Mouse (Mus musculus): ENCODE results near the gene Gpn2.

The Gpn2 gene

DNA sequence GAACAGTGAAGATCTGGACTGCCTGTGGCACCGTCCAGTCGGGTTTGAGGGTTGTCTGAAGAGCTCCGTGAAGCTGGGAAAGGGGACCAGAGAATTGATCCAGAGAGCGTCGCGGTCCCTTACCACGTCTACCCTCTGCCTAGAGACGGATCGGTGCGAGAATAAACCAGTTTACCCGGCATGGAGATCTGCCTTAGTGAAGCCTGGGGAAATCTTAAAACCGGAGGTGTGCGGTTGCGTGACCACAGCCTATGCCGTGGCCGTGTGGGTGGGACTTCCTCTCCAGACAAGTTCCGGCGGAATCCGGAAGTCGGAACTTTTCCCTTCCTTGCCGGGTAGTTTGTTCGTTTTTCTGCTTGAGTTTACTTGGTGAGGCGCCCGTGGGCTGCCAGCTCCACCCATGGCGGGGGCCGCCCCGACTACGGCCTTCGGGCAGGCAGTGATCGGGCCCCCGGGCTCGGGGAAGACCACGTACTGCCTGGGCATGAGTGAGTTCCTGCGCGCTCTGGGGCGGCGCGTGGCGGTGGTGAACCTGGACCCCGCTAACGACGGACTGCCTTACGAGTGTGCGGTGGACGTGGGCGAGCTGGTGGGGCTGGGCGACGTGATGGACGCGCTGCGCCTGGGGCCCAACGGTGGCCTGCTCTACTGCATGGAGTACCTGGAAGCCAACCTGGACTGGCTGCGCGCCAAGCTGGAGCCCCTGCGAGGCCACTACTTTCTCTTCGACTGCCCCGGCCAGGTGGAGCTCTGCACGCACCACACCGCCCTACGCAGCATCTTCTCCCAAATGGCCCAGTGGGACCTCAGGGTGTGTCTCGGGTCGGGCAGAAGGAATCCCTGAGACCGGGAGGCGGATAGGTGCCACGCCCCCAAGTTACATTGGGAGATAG, at the start of gene Gpn2:
Gpn2 (plus strand) TSS at position 304 of the 893 bp plus-strand sequence.
- DNase-seq: peak; percentile 80 to 84

DNA sequence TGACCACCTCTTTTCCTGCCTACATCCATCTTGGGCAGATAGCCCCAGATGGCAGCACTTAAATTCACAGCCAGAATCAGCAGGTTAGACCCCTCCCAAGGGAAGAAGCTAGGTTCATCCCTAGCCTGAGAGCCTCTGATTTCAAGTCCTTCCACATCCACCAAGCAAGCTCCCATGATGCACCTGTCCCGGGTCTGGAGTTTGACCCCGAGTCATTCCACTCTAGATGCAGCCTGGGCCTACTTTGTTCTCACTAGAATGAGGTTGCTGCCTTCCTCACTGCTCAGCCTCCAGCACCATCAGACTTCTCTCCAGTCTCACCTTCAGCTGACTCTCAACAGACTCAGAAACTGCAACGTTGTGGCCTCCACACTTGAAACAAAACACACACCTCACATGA, 48.1 kb upstream of the Gpn2 start:
- no peak for DNase-seq

DNA sequence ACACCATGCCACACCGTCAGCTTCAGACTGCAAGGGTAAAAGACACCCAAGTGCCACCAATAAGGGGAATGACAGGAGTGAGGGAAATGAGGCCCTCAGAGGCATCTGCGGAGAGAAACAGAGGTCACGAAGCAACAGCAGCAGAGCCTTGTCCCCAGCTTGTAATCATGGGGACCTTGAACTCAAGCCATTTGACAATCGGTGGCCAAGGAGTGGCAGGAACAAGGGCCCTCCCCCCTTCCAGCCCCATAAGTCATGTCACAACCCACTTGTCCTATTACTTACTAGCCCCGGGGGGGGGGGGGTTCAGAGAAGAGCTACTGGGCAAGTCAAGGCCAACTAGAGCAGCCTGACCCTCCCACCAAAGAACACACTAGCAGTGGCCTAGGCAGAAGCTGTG, 47.5 kb upstream of the Gpn2 start:
- no peak for DNase-seq

DNA sequence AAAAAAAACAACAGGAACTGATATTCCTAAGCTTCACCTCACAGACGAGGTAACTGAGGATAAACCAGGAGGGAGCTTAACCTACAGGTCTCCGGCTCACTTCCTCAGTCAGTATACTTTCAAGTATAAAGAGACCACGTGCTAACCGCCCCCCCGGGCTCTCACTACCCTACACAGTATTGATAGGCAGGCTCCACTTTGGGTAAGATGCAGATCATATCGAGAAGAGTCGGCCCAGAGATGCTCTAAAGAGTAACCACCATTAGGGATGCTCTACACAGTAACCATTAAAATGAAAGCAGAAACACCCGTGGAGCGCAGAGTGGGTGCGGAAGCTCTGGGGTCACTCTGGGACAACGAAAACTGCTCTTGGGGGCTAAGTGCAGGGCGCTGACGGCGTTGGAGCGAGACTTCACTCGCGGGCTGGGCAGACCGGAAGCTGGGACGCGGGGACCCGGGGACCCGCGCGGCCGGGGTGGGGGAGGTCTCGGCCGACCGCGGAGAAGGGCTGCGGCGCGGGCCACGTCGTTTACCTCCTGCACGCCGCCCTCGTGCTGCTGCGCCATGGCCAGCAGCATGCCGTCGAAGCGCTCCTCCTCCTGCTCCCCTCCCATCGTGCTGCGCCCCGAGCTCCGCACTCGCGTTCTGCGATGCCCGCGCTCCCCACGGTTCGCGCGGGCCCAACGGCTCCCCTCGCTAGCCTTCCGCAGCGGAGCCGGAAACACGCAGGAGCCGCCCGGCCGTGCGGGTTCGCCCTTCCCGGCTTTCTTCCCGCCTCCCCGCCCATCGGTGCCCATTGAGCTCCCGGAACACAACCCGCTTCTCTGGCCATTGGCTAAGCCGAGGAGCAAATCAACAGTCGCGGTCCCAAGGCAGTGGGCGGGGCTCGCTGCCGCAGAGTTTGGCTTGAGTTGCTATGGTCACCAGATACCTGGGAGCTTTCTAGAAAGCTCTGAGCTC, 38.6 kb upstream of the Gpn2 start, which contains the start of gene Nudc:
Nudc (minus strand) TSS at position 725 of the 960 bp plus-strand sequence.
- DNase-seq: peak; percentile 93 to 96

- no peak for DNase-seq
Measured at GRCm38 (mm10) chr4:133552029-133552428, 32.1 kb upstream of the Gpn2 start.

DNA sequence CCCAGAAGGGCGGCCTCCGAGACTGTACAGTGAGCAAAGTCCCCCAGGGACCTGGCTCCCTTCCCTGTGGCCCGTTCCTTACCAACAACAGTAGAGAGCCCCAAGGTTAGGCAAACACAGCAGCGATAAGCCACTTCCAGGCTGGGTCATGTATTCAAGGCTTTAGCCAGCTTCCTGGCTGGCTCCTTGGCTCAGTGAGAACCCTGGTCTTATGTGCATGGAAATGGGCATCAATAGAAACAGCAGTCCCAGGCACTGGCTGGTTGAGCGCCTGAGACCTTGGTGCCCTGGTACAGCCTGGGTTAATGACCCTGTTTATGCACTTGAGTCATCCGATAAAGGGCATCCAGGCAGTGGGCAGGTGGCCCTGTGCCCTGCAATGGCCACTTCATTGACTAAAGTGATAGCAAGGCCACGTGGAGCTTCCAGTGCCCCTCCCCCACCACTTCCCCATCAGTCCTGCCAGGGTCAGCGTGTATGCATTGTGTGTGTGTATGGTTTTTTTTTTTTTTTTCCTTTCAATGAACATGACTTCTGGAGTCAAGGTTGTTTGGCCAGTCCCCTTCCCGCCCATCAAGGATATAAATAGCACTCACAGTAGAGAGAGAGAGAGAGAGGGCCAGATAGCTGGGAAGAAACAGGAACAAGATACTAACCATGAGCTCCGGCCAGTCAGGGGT, 31.3 kb upstream of the Gpn2 start, which contains the start of gene Nr0b2:
Nr0b2 (plus strand) TSS at position 609 of the 680 bp plus-strand sequence.
- DNase-seq: no peak

DNA sequence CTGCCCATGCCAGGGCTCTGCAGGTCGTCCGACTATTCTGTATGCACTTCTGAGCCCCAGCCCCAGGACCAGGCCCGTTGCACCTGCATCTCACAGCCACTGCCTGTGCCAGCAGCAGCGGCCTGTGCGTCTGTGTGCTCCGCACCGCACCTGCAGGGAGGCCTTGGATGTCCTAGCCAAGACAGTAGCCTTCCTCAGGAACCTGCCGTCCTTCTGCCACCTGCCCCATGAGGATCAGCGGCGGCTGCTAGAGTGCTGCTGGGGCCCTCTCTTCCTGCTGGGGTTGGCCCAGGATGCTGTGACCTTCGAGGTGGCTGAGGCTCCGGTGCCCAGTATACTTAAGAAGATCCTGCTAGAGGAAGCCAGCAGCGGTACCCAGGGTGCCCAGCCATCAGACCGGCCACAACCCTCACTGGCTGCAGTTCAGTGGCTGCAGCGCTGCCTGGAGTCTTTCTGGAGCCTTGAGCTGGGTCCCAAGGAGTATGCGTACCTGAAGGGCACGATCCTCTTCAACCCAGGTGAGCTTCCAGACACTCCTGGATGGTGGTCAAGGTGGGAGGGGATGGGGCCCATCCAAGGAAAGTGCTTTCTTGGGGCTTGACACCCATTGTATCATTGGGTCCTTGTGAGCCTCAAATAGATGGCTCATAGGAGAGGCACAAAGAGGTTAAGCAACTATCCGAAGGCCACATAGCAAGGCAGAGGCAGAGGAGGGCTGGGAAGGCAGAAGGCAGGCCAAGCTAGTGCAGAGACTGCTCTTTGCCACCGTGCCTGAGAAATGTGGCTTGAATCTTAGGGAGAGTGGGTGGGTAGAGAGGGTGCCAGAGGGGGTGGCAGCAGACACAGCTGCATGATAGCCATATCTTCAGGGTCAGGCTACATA, 30.5 kb upstream of the Gpn2 start:
- no peak for DNase-seq

DNA sequence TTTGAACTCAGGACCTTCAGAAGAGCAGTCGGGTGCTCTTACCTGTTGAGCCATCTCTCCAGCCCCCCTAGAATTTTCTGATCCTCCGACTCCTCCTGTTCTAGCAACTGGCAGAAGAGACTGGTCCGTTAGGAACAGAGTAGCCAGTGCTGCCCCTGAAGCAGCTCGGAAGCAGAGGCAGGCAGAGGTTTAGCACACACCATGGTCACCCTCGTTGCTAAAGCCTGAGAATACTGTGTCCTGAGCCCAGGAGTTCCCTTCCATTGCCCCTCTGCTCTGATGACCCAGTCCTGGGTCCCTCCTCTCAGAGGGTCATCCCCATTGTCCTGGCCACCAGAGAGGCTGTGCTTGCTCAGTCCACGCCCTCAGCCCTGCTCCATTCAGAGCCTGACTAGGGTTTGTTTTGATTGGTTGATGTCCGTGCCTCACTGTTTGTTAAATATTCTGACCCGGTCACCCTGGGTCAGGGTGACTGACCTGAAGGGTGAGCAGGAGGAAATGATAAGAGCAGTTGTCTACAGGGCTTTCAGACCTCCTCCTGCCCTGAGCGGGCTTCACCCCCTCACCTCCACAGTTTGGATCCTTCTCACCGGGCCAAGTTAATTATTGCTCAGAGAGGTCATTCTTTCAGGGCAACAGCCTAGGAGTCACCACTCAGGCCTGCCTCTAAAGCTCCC, 27.0 kb upstream of the Gpn2 start:
- DNase-seq: no peak

GRCm38 (mm10) chr4:133559846-133560245, 24.3 kb upstream of the Gpn2 start:
- DNase-seq: no peak

GRCm38 (mm10) chr4:133561622-133562021, 22.5 kb upstream of the Gpn2 start:
- no peak for DNase-seq

GRCm38 (mm10) chr4:133563123-133563571, 21.0 kb upstream of the Gpn2 start:
- DNase-seq: no peak

DNA sequence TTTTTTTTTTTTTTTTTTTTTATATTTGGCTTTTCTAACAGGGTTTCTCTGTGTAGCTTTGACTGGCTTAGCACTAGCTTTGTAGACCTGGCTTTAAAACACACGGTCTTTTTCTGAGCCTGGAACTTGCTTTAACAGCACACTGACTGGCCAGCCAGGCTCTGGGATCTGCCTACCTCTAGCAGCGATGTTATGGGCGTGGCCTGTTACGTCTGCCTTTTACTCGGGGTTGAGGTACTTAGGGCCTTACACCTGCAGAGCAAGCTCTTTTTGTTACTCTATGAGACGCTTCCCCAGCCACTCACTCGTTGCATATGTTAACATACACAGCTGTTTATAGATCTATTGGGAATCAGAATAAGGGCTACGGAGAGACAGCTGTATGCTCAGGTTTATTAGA, 16.9 kb upstream of the Gpn2 start:
- no peak for DNase-seq

DNA sequence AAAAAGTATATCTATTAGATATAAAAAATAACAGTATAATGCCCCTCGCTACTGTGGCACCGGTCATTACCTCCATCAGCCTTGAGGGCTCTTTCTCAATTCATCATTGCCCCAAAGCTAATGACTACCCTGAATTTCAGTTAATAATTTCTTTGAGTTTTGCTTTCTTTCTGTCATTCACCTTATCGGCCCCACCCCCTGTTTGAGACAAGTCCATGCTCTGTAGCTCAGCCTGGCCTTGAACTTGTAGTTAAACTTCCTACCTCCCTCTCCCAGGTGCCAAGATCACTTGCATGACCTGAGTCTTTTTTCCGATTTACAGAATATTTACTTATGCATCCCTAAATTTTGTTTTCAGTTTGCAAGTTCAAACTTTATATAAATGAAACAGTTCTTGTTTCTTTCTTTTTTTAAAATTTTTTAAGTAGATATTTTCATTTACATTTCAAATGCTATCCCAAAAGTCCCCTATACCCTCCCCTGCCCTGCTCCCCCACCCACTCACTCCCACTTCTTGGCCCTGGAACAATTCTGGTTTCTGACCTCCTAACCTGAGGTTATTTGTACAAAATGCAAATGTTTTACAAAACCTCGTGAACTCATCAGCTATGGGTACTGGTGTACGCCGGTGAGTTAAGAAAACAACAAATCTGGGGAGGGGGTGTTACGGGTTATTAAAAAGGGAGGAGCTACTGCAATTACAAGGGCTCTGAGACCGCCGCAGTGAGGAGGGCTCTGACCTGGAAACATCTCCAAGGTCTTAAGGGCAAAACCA, 14.7 kb upstream of the Gpn2 start:
- no peak for DNase-seq

DNA sequence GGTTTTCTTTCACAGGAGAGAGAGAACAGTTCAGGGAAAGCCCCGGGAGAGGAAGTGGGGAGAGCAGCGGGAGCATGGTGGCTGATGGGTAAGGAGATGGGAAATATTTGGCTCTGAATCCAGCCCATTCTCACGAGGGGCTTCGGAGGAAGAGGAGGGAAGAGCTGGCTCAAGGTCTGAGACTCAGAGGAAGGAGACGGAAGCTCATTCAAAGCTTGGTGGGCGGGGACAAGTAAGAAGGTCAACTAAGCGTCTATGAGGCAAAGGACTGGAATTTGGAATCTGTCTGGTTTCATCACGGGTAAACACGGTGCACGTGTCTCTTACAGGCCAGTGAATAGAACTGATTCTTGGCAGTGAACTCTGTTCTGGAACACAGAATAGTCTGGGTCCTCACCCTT, 14.1 kb upstream of the Gpn2 start:
- DNase-seq: no peak

DNA sequence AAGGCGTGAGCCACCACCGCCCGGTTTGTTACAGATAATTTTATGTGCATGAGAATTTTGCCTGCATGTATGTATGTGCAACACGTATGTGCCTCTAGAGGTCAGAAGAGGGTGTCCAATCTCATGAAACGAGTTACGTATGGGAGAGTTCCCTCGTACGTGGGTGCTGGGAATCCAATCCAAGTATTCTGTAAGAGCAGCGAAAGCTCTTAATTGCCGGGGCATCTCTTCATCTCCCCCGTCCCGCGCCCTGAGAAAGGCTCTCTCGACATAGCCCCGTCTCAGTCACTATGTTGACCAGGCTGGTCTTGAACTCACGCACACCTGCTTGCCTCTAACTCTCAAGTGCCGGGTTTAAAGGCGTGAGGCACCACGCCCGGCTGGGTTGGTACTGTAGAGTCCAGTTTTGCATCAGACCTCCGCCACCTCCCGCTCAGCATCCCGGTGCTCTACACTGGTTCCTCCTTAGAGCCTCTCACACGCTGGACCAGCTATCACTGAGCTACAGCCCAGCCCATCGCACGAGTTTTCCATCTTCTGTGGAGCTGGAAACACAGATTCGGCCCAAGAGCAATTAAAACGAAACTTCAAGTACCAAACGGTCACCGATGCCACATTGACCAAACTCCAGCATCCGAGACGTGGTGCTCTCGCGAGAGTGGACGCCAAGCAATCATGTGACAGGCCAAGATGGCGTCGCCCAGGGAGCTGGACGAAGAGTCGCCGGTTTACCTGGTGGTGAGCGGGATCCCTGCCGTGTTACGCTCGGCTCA, 9.9 kb upstream of the Gpn2 start, which contains the start of gene Gpatch3:
Gpatch3 (plus strand) TSS at position 676 of the 773 bp plus-strand sequence.
- peak; percentile 79 to 82 for DNase-seq

DNA sequence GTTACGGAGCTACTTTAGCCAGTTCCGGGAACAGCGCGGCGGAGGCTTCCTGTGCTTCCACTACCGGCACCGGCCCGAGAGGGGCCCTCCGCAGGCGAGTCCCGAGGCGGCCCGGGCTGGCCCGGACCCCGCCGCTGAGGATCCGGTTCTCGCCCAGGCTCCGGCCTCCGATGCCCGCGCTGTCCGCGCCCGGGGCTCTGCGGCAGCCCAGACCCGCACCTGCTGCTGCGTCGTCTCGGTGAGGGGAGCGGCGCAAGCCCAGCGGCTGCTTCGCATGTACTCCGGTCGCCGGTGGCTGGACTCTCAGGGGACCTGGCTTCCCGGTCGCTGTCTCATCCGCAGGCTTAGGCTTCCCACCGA, 9.3 kb upstream of the Gpn2 start:
- DNase-seq: no peak

DNA sequence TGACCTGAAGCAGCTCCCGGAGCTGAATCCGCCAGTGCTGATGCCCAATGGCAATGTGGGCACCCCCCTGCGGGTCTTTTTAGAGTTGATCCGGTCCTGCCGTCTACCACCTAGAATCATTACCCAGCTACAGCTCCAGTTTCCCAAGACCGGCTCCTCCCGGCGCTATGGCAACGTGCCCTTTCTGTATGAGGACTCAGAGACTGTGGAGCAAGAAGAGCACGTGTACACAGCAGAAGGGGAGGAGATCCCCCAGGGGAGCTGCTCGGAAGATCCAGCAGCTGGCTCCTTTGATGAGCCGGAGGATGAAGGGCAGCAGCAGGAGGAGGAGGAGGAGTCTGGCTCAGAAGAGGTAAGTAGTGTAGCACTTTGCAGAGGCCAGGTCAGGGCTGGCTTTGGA, 6.2 kb upstream of the Gpn2 start:
- DNase-seq: no peak

DNA sequence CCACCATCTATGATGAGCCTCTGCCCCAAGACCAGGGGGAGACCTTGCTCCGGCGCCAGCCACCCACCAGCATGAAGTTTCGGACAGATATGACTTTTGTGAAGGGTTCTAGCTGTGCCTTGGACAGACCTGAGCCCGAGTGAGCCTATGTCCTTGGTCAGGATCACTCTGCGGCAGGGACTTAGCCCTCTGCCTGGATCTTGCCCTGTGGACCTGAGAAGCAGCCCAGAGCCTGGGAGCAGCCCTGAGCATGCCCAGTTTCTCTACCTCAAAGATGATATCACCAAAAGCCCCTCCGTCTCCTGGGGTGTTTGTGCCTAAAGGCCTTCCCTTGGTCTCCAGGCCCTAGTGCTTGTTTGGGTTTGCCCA, 488 bp upstream of the Gpn2 start:
- DNase-seq: no peak

- DNase-seq: peak; percentile 54 to 68
Measured at GRCm38 (mm10) chr4:133592570-133592969, 8.4 kb downstream of the Gpn2 start.
